Mouse (Mus musculus): Measurements from ENCODE around the gene Chrna1.

Chrna1 gene

GRCm38 (mm10) chr2:73591246-73591645 is 11.1 kb upstream of the Chrna1 start:
- DNase-seq (ENCODE audit: low spot score in 2 of 2), result no peak

GRCm38 (mm10) chr2:73590106-73590505 is 10.0 kb upstream of the Chrna1 start:
- DNase-seq (ENCODE audit: low spot score in 2 of 2), result no peak

- no peak for DNase-seq (ENCODE audit: low spot score in 2 of 2)
Measured at GRCm38 (mm10) chr2:73588951-73589350, 8.8 kb upstream of the Chrna1 start.

- DNase-seq (ENCODE audit: low spot score in 2 of 2), result no peak
Measured at GRCm38 (mm10) chr2:73587109-73587506, 7.0 kb upstream of the Chrna1 start.

- DNase-seq (ENCODE audit: low spot score in 2 of 2), result no peak
Measured at GRCm38 (mm10) chr2:73586392-73587108, 6.4 kb upstream of the Chrna1 start.

GRCm38 (mm10) chr2:73585347-73585831 is 5.3 kb upstream of the Chrna1 start:
- no peak for DNase-seq (ENCODE audit: low spot score in 2 of 2)

- peak; percentile 30 to 53 for DNase-seq (ENCODE audit: low spot score in 2 of 2)
Measured at GRCm38 (mm10) chr2:73584645-73585346, 4.7 kb upstream of the Chrna1 start.

GRCm38 (mm10) chr2:73580720-73581119 is 582 bp upstream of the Chrna1 start:
- no peak for DNase-seq (ENCODE audit: low spot score in 2 of 2)

GRCm38 (mm10) chr2:73579168-73579567 is 970 bp downstream of the Chrna1 start:
- no peak for DNase-seq (ENCODE audit: low spot score in 2 of 2)

- no peak for DNase-seq (ENCODE audit: low spot score in 2 of 2)
Measured at GRCm38 (mm10) chr2:73574418-73574817, 5.7 kb downstream of the Chrna1 start.

- DNase-seq (ENCODE audit: low spot score in 2 of 2), result no peak
Measured at GRCm38 (mm10) chr2:73573556-73573955, 6.6 kb downstream of the Chrna1 start.

GRCm38 (mm10) chr2:73572539-73573372 is 7.4 kb downstream of the Chrna1 start:
- peak in 1 of 2 experiments; percentile 29 for DNase-seq (ENCODE audit: low spot score in 2 of 2)

GRCm38 (mm10) chr2:73571901-73572300 is 8.2 kb downstream of the Chrna1 start:
- DNase-seq (ENCODE audit: low spot score in 2 of 2), result no peak

- no peak for DNase-seq (ENCODE audit: low spot score in 2 of 2)
Measured at GRCm38 (mm10) chr2:73571304-73571703, 8.8 kb downstream of the Chrna1 start.

GRCm38 (mm10) chr2:73566989-73567605 is 13.0 kb downstream of the Chrna1 start:
- peak; percentile 44 to 67 for DNase-seq (ENCODE audit: low spot score in 2 of 2)

GRCm38 (mm10) chr2:73566162-73566561 is 14.0 kb downstream of the Chrna1 start:
- peak; percentile 25 to 54 for DNase-seq (ENCODE audit: low spot score in 2 of 2)

GRCm38 (mm10) chr2:73563690-73564089 is 16.4 kb downstream of the Chrna1 start:
- no peak for DNase-seq (ENCODE audit: low spot score in 2 of 2)

GRCm38 (mm10) chr2:73562656-73563055 is 17.5 kb downstream of the Chrna1 start:
- DNase-seq (ENCODE audit: low spot score in 2 of 2), result no peak

- DNase-seq (ENCODE audit: low spot score in 2 of 2), result peak in 1 of 2 experiments; percentile 49
Measured at GRCm38 (mm10) chr2:73561665-73562063, 18.5 kb downstream of the Chrna1 start.

- DNase-seq (ENCODE audit: low spot score in 2 of 2), result no peak
Measured at GRCm38 (mm10) chr2:73560899-73561664, 19.1 kb downstream of the Chrna1 start.

- DNase-seq (ENCODE audit: low spot score in 2 of 2), result no peak
Measured at GRCm38 (mm10) chr2:73560445-73560844, 19.7 kb downstream of the Chrna1 start.
